Mouse (Mus musculus) embryonic facial prominence, embryonic 12.5 days (tissue): Measurements from ENCODE around the gene Srgap1. TPM values are rescaled to one million over a fixed set of nuclear protein-coding genes. Genes with fewer than 3 reads are reported as not detected.

Source experiments
- ATAC-seq: fragments of 200-750 bp; cut with Nextera tagmentation; 2 replicates; pipeline ENCODE4 v1.8.0; 2017; ENCODE audit not compliant: insufficient number of reproducible peaks, insufficient read depth, low FRiP score, low TSS enrichment
- H3K27ac ChIP-seq: fragments of 300-500 bp; sonication (generic); 2 replicates; pipeline ENCODE4 v1.5.1; 2016; ENCODE audit warnings: mild to moderate bottlenecking
- H3K27me3 ChIP-seq: fragments of 300-500 bp; sonication (generic); 2 replicates; pipeline ENCODE4 v1.6.1; 2016; ENCODE audit warnings: mild to moderate bottlenecking, moderate library complexity
- H3K36me3 ChIP-seq: fragments of 300-500 bp; sonication (generic); 2 replicates; pipeline ENCODE4 v1.6.1; 2016; ENCODE audit warnings: mild to moderate bottlenecking
- H3K4me1 ChIP-seq: fragments of 300-500 bp; sonication (generic); 2 replicates; pipeline ENCODE4 v1.6.1; 2016
- H3K4me2 ChIP-seq: fragments of 300-500 bp; sonication (generic); replicated peaks from 2 replicates; pipeline ENCODE4 v1.6.1; 2016; ENCODE audit warnings: mild to moderate bottlenecking, moderate library complexity
- H3K4me3 ChIP-seq: fragments of 300-500 bp; sonication (generic); 2 replicates; pipeline ENCODE4 v1.5.1; 2016; ENCODE audit warnings: mild to moderate bottlenecking
- H3K9ac ChIP-seq: fragments of 300-500 bp; sonication (generic); 2 replicates; pipeline ENCODE4 v1.6.1; 2016; ENCODE audit warnings: mild to moderate bottlenecking, moderate library complexity
- H3K9me3 ChIP-seq: fragments of 300-500 bp; sonication (generic); 2 replicates; pipeline ENCODE4 v1.6.1; 2016; ENCODE audit warnings: mild to moderate bottlenecking, moderate library complexity
- WGBS: fragments of 180-500 bp; shearing (Covaris S2); methylation state at CpG from one replicate; pipeline ENCODE4 v1.1.7; 2016; 5-methylcytosine and 5-hydroxymethylcytosine counted together
- polyA plus RNA-seq: library from polyadenylated mRNA; unstranded; fragments of >200 nt; fragmentation: Nextera tagmentation; extraction: Ambion mirVana; gene quantifications from 2 replicates; pipeline ENCODE4 v1.2.1, GENCODE M21; 2016

Srgap1 gene
- polyA plus RNA-seq, 1 experiment from 2014 or later = 19.6 TPM

- no peaks in the 10 kb centered on the region for H3K27me3 ChIP-seq
- no peak overlapping the region for H3K4me3 ChIP-seq
- H3K4me2 ChIP-seq = no peak overlapping the region
- H3K9ac ChIP-seq = no peak overlapping the region
- no peaks in the 10 kb centered on the region for H3K9me3 ChIP-seq
- no peak for ATAC-seq
- no peak overlapping the region for H3K27ac ChIP-seq
- H3K36me3 ChIP-seq = no peaks in the 10 kb centered on the region
- 48% methylated on average over 7 of the region's 7 CpGs for WGBS
- peaks cover 6% of the 10 kb centered on the region; the same call in 1 of the 2 replicates for H3K4me1 ChIP-seq
Measured at GRCm38 (mm10) chr10:121878855-121879254, 168.3 kb downstream of the Srgap1 start.

DNA sequence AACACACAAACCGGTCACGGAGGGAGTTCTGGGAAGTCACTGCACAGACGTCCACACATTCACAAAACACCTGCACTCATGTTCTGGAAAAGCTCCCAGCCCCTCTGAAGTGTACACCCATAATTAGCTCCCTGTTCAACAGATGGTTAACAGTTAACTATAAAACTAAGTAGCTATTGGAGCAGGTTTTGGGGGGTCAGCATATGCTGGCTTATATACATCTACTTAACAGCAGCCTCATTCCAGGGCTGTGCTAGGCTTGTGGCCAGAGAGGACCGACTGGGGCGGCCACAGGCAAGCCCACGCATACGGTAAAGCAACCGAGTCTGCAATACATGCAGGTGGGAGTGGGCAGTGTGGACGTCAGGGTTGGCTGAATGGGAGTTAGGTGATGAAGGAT is 169.2 kb downstream of the Srgap1 start:
- Histone ChIP-seq H3K27me3 (no peaks in the 10 kb centered on the region), H3K4me2 (no peak overlapping the region), H3K4me1 (peaks cover 13% of the 10 kb centered on the region; the same call in 1 of the 2 replicates), H3K9me3 (no peaks in the 10 kb centered on the region), H3K4me3 (no peak overlapping the region), H3K9ac (no peak overlapping the region), H3K36me3 (no peaks in the 10 kb centered on the region), H3K27ac (no peak overlapping the region)
- 78% methylated on average over 9 of the region's 9 CpGs for WGBS
- no peak for ATAC-seq

DNA sequence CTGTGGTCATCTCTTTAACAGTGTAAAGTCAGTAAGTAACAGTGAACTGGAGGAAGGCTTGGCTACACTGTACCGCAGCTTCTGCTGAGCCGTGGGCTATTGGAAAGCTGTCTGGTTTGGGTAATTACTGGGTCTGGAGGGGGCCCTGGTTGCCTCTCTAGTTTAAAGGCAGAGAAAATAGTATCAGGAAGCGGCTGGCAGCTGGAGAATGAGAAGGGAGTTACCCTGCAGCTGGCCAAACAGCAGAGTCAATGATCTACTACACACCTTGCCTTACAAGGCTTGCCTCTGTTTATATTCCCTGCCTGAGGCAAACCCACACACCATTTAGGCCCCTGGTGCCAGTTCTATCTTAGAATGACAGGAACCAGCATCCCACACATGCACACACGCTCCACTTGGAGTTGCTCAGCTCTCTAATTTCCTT is 174.0 kb downstream of the Srgap1 start:
- Histone ChIP-seq H3K27me3 (no peaks in the 10 kb centered on the region), H3K4me2 (0 out of 2 replicates have a peak overlapping the region, but pooled peaks have one; percentile 11), H3K27ac (peak overlapping the region; percentile 14), H3K4me1 (peaks cover 24% of the 10 kb centered on the region; the same call in 1 of the 2 replicates), H3K4me3 (no peak overlapping the region), H3K36me3 (peaks cover 15% of the 10 kb centered on the region; the same call in 1 of the 2 replicates), H3K9me3 (no peaks in the 10 kb centered on the region), H3K9ac (no peak overlapping the region)
- ATAC-seq = 0 out of 2 replicates have a peak, but pooled peaks have one; percentile 18
- 13% methylated on average over 4 of the region's 4 CpGs for WGBS

- Histone ChIP-seq H3K36me3 (peaks cover 15% of the 10 kb centered on the region; the same call in 1 of the 2 replicates), H3K27me3 (no peaks in the 10 kb centered on the region), H3K27ac (no peak overlapping the region), H3K9me3 (no peaks in the 10 kb centered on the region), H3K4me3 (no peak overlapping the region), H3K4me1 (peaks cover 27% of the 10 kb centered on the region), H3K9ac (no peak overlapping the region), H3K4me2 (no peak overlapping the region)
- WGBS = 67% methylated on average over 8 of the region's 8 CpGs
- no peak for ATAC-seq
Measured at GRCm38 (mm10) chr10:121869941-121870340, 177.2 kb downstream of the Srgap1 start.

GRCm38 (mm10) chr10:121868255-121868654 is 178.9 kb downstream of the Srgap1 start:
- no peak overlapping the region for H3K4me3 ChIP-seq
- H3K9me3 ChIP-seq = no peaks in the 10 kb centered on the region
- no peak overlapping the region for H3K4me2 ChIP-seq
- 94% methylated on average over 3 of the region's 3 CpGs for WGBS
- no peak for ATAC-seq
- no peak overlapping the region for H3K9ac ChIP-seq
- no peak overlapping the region for H3K27ac ChIP-seq
- peaks cover 23% of the 10 kb centered on the region for H3K4me1 ChIP-seq
- H3K27me3 ChIP-seq = no peaks in the 10 kb centered on the region
- H3K36me3 ChIP-seq = peaks cover 15% of the 10 kb centered on the region; the same call in 1 of the 2 replicates

GRCm38 (mm10) chr10:121865503-121866239 is 181.4 kb downstream of the Srgap1 start:
- no peak overlapping the region for H3K27ac ChIP-seq
- no peaks in the 10 kb centered on the region for H3K27me3 ChIP-seq
- whole genome bisulfite sequencing = 41% methylated on average over 18 of the region's 18 CpGs
- no peak for ATAC-seq
- H3K9me3 ChIP-seq = no peaks in the 10 kb centered on the region
- H3K4me2 ChIP-seq = peak overlapping the region; percentile 19; the same call in 1 of the 2 replicates
- no peak overlapping the region for H3K4me3 ChIP-seq
- peaks cover 16% of the 10 kb centered on the region for H3K4me1 ChIP-seq
- H3K9ac ChIP-seq = no peak overlapping the region
- peaks cover 15% of the 10 kb centered on the region; the same call in 1 of the 2 replicates for H3K36me3 ChIP-seq

DNA sequence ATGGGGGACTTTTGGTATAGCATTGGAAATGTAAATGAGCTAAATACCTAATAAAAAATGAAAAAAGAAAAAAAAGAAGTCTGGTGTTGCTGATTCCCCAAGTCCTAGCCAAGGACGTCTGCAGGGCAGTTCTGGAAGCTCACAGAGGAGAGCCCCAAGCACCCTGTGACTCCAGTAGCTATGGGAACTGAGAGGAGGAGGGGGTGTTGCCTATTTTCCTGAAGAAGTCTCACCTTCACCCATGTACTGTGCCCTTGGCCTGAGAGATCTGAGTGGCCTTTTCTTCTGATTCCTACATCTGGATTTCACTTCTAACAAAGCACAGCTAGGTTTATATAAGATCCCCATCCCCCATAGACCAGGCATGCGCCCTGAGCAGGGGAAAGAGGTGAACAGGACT is 186.2 kb downstream of the Srgap1 start:
- Histone ChIP-seq H3K4me2 (no peak overlapping the region), H3K27me3 (no peaks in the 10 kb centered on the region), H3K9me3 (no peaks in the 10 kb centered on the region), H3K27ac (0 out of 2 replicates have a peak overlapping the region, but pooled peaks have one; percentile 23), H3K4me3 (no peak overlapping the region), H3K4me1 (peaks cover 27% of the 10 kb centered on the region), H3K36me3 (no peaks in the 10 kb centered on the region), H3K9ac (no peak overlapping the region)
- WGBS = 39% methylated on average over 2 of the region's 2 CpGs
- no peak for ATAC-seq

- Histone ChIP-seq H3K4me2 (no peak overlapping the region), H3K27me3 (no peaks in the 10 kb centered on the region), H3K4me1 (peaks cover 22% of the 10 kb centered on the region), H3K27ac (0 out of 2 replicates have a peak overlapping the region, but pooled peaks have one; percentile 57), H3K4me3 (no peak overlapping the region), H3K9ac (no peak overlapping the region), H3K36me3 (no peaks in the 10 kb centered on the region), H3K9me3 (no peaks in the 10 kb centered on the region)
- 68% methylated on average over 10 of the region's 10 CpGs for WGBS
- ATAC-seq = no peak
Measured at GRCm38 (mm10) chr10:121859803-121860571, 187.1 kb downstream of the Srgap1 start.

GRCm38 (mm10) chr10:121858911-121859310 is 188.2 kb downstream of the Srgap1 start:
- no peak overlapping the region for H3K27ac ChIP-seq
- H3K4me3 ChIP-seq = no peak overlapping the region
- no peaks in the 10 kb centered on the region for H3K9me3 ChIP-seq
- no peaks in the 10 kb centered on the region for H3K36me3 ChIP-seq
- H3K4me1 ChIP-seq = peaks cover 22% of the 10 kb centered on the region
- H3K9ac ChIP-seq = no peak overlapping the region
- H3K27me3 ChIP-seq = no peaks in the 10 kb centered on the region
- ATAC-seq = no peak
- H3K4me2 ChIP-seq = no peak overlapping the region
- 67% methylated on average over 2 of the region's 2 CpGs for WGBS

DNA sequence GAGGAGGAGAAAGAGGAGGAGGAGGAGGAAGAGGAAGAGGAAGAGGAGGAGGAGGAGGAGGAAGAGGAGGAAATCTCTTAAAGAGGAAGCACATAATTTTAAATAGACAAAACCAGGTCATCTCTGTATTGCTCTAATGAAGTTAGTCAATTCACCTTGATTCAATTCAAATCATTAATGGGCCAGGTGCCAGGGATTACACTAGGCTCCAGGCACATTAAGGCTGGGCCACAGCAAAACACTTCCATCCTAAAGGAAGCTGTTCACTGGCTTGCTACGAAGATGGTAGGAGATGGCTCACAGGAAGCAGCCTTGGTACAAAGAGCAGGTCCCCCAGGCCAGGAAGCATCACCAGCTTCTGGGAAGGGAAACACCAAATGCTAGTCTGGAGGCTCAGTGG is 189.0 kb downstream of the Srgap1 start:
- Histone ChIP-seq H3K4me2 (no peak overlapping the region), H3K4me3 (no peak overlapping the region), H3K4me1 (peaks cover 22% of the 10 kb centered on the region), H3K9me3 (no peaks in the 10 kb centered on the region), H3K27me3 (no peaks in the 10 kb centered on the region), H3K36me3 (no peaks in the 10 kb centered on the region), H3K27ac (no peak overlapping the region), H3K9ac (no peak overlapping the region)
- WGBS = 68% methylated on average over 1 of the region's 1 CpGs
- ATAC-seq = no peak

- Histone ChIP-seq H3K4me3 (no peak overlapping the region), H3K4me2 (no peak overlapping the region), H3K27ac (no peak overlapping the region), H3K27me3 (no peaks in the 10 kb centered on the region), H3K36me3 (no peaks in the 10 kb centered on the region), H3K9me3 (no peaks in the 10 kb centered on the region), H3K4me1 (peaks cover 18% of the 10 kb centered on the region), H3K9ac (no peak overlapping the region)
- no peak for ATAC-seq
- 88% methylated on average over 7 of the region's 7 CpGs for WGBS
Measured at GRCm38 (mm10) chr10:121855863-121856446, 191.2 kb downstream of the Srgap1 start.
